10 mouse cellular contexts compared by ENCODE assay signal in genomic region chr2:172914018-172914417, GRCm38 (mm10). TPM values are rescaled to one million over a fixed set of nuclear protein-coding genes. Genes with fewer than 3 reads are reported as not detected.
DNase-seq lines count a peak whose midpoint lies in the region; ATAC-seq and TF ChIP-seq lines count a peak whose summit lies in the region.
"Had no signal": no experiment of that assay in that cellular context is flagged by ENCODE, and none has a peak within 500 bp of the region (broad histone marks: within the 10 kb centered on the region; RNA-seq: fewer than 3 reads in every experiment).

No protein-coding gene starts in this region.

- H3K4me3 ChIP-seq in left cerebral cortex, adult 2 months: no peak overlapping the region
- no peak overlapping the region for H3K4me3 ChIP-seq in midbrain, embryonic 15.5 days
- H3K4me3 ChIP-seq: embryonic facial prominence, embryonic 15.5 days had no signal

- H3K36me3 ChIP-seq in midbrain, embryonic 15.5 days (replicated peaks): no peaks in the 10 kb centered on the region

- ATAC-seq in megakaryocyte progenitor cell, adult 5-6 weeks (replicated peaks; ENCODE audit: poor library complexity): peak; percentile 47
- ATAC-seq in midbrain, embryonic 15.5 days (replicated peaks): no peak
- ATAC-seq: liver, postnatal 0 days had no signal

- H3K9me3 ChIP-seq in midbrain, embryonic 15.5 days: no peaks in the 10 kb centered on the region
- H3K9me3 ChIP-seq: embryonic facial prominence, embryonic 15.5 days had no signal

- H3K4me1 ChIP-seq in midbrain, embryonic 15.5 days: peaks cover 4% of the 10 kb centered on the region; the same call in 1 of the 2 replicates

- no peak for TF ChIP-seq CTCF in left cerebral cortex, adult 2 months (IDR thresholded peaks at IDR 0.05)

- no peak overlapping the region for H3K9ac ChIP-seq in midbrain, embryonic 15.5 days
- H3K9ac ChIP-seq: embryonic facial prominence, embryonic 15.5 days; liver, postnatal 0 days had no signal

- DNase-seq in CD8-positive naive resting alpha-beta T cell, adult 2 months (ENCODE audit: low read depth in 2 of 2, low spot score in 2 of 2): peak; percentile 30 to 31
- peak; percentile 8 to 19 for DNase-seq in heart, adult 9 months (ENCODE audit: low spot score in 2 of 2)
- peak; percentile 65 for DNase-seq in kidney, adult 9 months
- no peak for DNase-seq in layer of hippocampus, adult 8-10 months (ENCODE audit: low spot score in 2 of 2)
- no peak for DNase-seq in left cerebral cortex, adult 2 months (ENCODE audit: extremely low spot score in 1 of 2, low spot score in 2 of 2)
- DNase-seq in gastrocnemius, postnatal 36 days: no peak
- DNase-seq: liver, postnatal 0 days had no signal

- H3K27me3 ChIP-seq in midbrain, embryonic 15.5 days (replicated peaks): no peaks in the 10 kb centered on the region
- H3K27me3 ChIP-seq: embryonic facial prominence, embryonic 15.5 days had no signal

- intact Hi-C loops in left cerebral cortex, adult 2 months (cut with DNase I): no loop called here
- intact Hi-C loops in gastrocnemius, postnatal 36 days (cut with DNase I): no loop called here

- H3K27ac ChIP-seq in left cerebral cortex, adult 2 months: no peak overlapping the region
- H3K27ac ChIP-seq in midbrain, embryonic 15.5 days: no peak overlapping the region
- H3K27ac ChIP-seq: embryonic facial prominence, embryonic 15.5 days had no signal

- H3K4me2 ChIP-seq in midbrain, embryonic 15.5 days: no peak overlapping the region
- H3K4me2 ChIP-seq: embryonic facial prominence, embryonic 15.5 days had no signal

- WGBS in midbrain, embryonic 15.5 days: 88% methylated on average over 14 of the region's 14 CpGs

RNA-seq across cellular contexts. Expression of gene Bmp7, which starts 26.1 kb away (rescaled TPM):
- total RNA-seq in megakaryocyte progenitor cell, adult 5-6 weeks (2015): 0.10 TPM in 1 of 2 replicates, not detected in the other
- total RNA-seq in megakaryocyte progenitor cell, adult 5-6 weeks (2017): not detected in 2 replicates
- 1 to 10 TPM; 7.1 to 9.8 (median 8.6) TPM for total RNA-seq in layer of hippocampus, adult 8-10 months (2022)
- total RNA-seq in left cerebral cortex, adult 2 months (2021): 10 to 100 TPM in 1 of 2 experiments, 1 to 10 TPM in 1; 9.6 to 13.9 TPM
- 14.3 and 17.2 TPM in 2 replicates for polyA plus RNA-seq in midbrain, embryonic 15.5 days (2015; fragmentation: Nextera tagmentation; extraction: Ambion mirVana)
- total RNA-seq in gastrocnemius, postnatal 36 days (2021): under 1 TPM; 0.37 to 0.74 TPM

Comparison
In these comparisons a context has a peak if more than half of its experiments do, and no peak if none do; other contexts are left out.
1. DNase-seq: peak in CD8-positive naive resting alpha-beta T cell, adult 2 months (2 of 2), heart, adult 9 months (2 of 2) and kidney, adult 9 months (single experiment); none in layer of hippocampus, adult 8-10 months (0 of 2), left cerebral cortex, adult 2 months (0 of 2) and gastrocnemius, postnatal 36 days (0 of 2).
2. RNA of gene Bmp7, which starts 26.1 kb away (total RNA-seq): 9.6 to 13.9 TPM in left cerebral cortex, adult 2 months and 7.1 to 9.8 TPM in layer of hippocampus, adult 8-10 months; 0.37 to 0.74 TPM in gastrocnemius, postnatal 36 days and 0.10 TPM in megakaryocyte progenitor cell, adult 5-6 weeks; every median in the first group is over 4 times any median in the second.